Mouse (Mus musculus) kidney, postnatal 0 days (tissue): ENCODE measurements around the gene Gm43638. TPM values are rescaled to one million over a fixed set of nuclear protein-coding genes. Genes with fewer than 3 reads are reported as not detected.
"Not testable (repeated sequence)": the region's sequence is repeated elsewhere in the genome, so short reads cannot be mapped to it uniquely, and the experiment has no call there.

Source experiments
- ATAC-seq: fragments of 200-750 bp; cut with Nextera tagmentation; replicated peaks from 2 replicates; pipeline ENCODE4 v1.8.0; 2017; ENCODE audit warnings: low read depth, moderate number of reproducible peaks, moderate TSS enrichment, moderate library complexity; ENCODE audit not compliant: low FRiP score
- DNase-seq: peaks from one replicate; pipeline ENCODE4 v3.0.0-alpha.2; 2016; ENCODE audit warnings: low spot score
- H3K27ac ChIP-seq: fragments of 300-500 bp; sonication (generic); 2 replicates; pipeline ENCODE4 v1.5.1; 2014; ENCODE audit warnings: mild to moderate bottlenecking
- H3K27me3 ChIP-seq: fragments of 300-500 bp; sonication (generic); 2 replicates; pipeline ENCODE4 v1.6.1; 2014; ENCODE audit warnings: low read length, mixed read lengths; ENCODE audit not compliant: insufficient read depth
- H3K36me3 ChIP-seq: fragments of 300-500 bp; sonication (generic); 2 replicates; pipeline ENCODE4 v1.6.1; 2014; ENCODE audit warnings: low read length, mixed read lengths; ENCODE audit not compliant: insufficient read depth
- H3K4me1 ChIP-seq: fragments of 300-500 bp; sonication (generic); replicated peaks from 2 replicates; pipeline ENCODE4 v1.6.1; 2014; ENCODE audit warnings: antibody characterized with exemption, low read length, mixed read lengths; ENCODE audit not compliant: insufficient read depth
- H3K4me2 ChIP-seq: fragments of 300-500 bp; sonication (generic); 2 replicates; pipeline ENCODE4 v1.6.1; 2014; ENCODE audit warnings: mild to moderate bottlenecking, low read length, moderate library complexity, mixed read lengths
- H3K4me3 ChIP-seq: fragments of 300-500 bp; sonication (generic); replicated peaks from 2 replicates; pipeline ENCODE4 v1.5.1; 2014; ENCODE audit warnings: low read depth, low read length
- H3K9ac ChIP-seq: fragments of 300-500 bp; sonication (generic); 2 replicates; pipeline ENCODE4 v1.6.1; 2014; ENCODE audit warnings: low read depth, low read length
- H3K9me3 ChIP-seq: fragments of 300-500 bp; sonication (generic); replicated peaks from 2 replicates; pipeline ENCODE4 v1.6.1; 2016; ENCODE audit warnings: low read length, inconsistent platforms, mixed read lengths
- CTCF ChIP-seq: IDR thresholded peaks from 2 replicates; pipeline ENCODE4 v1.5.1; 2016; ENCODE audit warnings: antibody characterized with exemption, low read depth, mild to moderate bottlenecking, moderate library complexity
- WGBS: fragments of 180-500 bp; shearing (Covaris S2); extraction: QIAGEN DNeasy Blood & Tissue Kit; methylation state at CpG from one replicate; pipeline ENCODE4 v1.1.7; 2014; 5-methylcytosine and 5-hydroxymethylcytosine counted together
- polyA plus RNA-seq: library from polyadenylated mRNA; unstranded; fragments of >200 nt; fragmentation: Nextera tagmentation; extraction: Ambion mirVana; gene quantifications from 2 replicates; pipeline ENCODE4 v1.2.1, GENCODE M21; 2015

Gm43638 gene
- polyA plus RNA-seq, 1 experiment from 2014 or later, result not detected

GRCm38 (mm10) chr5:87455519-87455918, 31.1 kb downstream of the Gm43638 start:
- H3K4me2 ChIP-seq, result no peak overlapping the region
- H3K27me3 ChIP-seq, result no peaks in the 10 kb centered on the region
- ATAC-seq (no peak), DNase-seq (no peak)
- H3K9me3 ChIP-seq, result no peaks in the 10 kb centered on the region
- no peak overlapping the region for H3K9ac ChIP-seq
- TF ChIP-seq CTCF, result no peak
- H3K36me3 ChIP-seq, result no peaks in the 10 kb centered on the region
- no peaks in the 10 kb centered on the region for H3K4me1 ChIP-seq
- no peak overlapping the region for H3K4me3 ChIP-seq
- H3K27ac ChIP-seq, result no peak overlapping the region

- H3K4me2 ChIP-seq, DNase-seq, H3K27me3 ChIP-seq, H3K9me3 ChIP-seq, H3K4me1 ChIP-seq, H3K9ac ChIP-seq, ATAC-seq, H3K36me3 ChIP-seq, H3K27ac ChIP-seq, H3K4me3 ChIP-seq: not testable (repeated sequence)
- 78% methylated on average over 3 of the region's 5 CpGs for WGBS
Measured at GRCm38 (mm10) chr5:87452514-87452913, 34.1 kb downstream of the Gm43638 start.

- no peaks in the 10 kb centered on the region for H3K27me3 ChIP-seq
- DNase-seq (peak; percentile 49), ATAC-seq (0 out of 2 replicates have a peak, but pooled peaks have one; percentile 29)
- H3K4me1 ChIP-seq, result no peaks in the 10 kb centered on the region
- H3K9me3 ChIP-seq, result no peaks in the 10 kb centered on the region
- H3K36me3 ChIP-seq, result no peaks in the 10 kb centered on the region
- 44% methylated on average over 3 of the region's 3 CpGs for WGBS
- no peak overlapping the region for H3K4me3 ChIP-seq
- no peak overlapping the region for H3K9ac ChIP-seq
- no peak overlapping the region for H3K27ac ChIP-seq
- H3K4me2 ChIP-seq, result no peak overlapping the region
- peak; percentile 75 for TF ChIP-seq CTCF
Measured at GRCm38 (mm10) chr5:87436264-87436663, 50.3 kb downstream of the Gm43638 start.

GRCm38 (mm10) chr5:87425676-87426075, 60.9 kb downstream of the Gm43638 start:
- 82% methylated on average over 3 of the region's 3 CpGs for WGBS
- Histone ChIP-seq H3K9me3 (no peaks in the 10 kb centered on the region), H3K4me1 (no peaks in the 10 kb centered on the region), H3K9ac (no peak overlapping the region), H3K4me3 (no peak overlapping the region), H3K4me2 (no peak overlapping the region), H3K27me3 (no peaks in the 10 kb centered on the region), H3K27ac (no peak overlapping the region), H3K36me3 (no peaks in the 10 kb centered on the region)
- no peak for DNase-seq
- no peak for TF ChIP-seq CTCF
- no peak for ATAC-seq

- not testable (repeated sequence) for H3K27ac ChIP-seq, H3K9ac ChIP-seq, H3K4me2 ChIP-seq, H3K36me3 ChIP-seq, H3K4me3 ChIP-seq, DNase-seq, H3K27me3 ChIP-seq, ATAC-seq, H3K4me1 ChIP-seq, H3K9me3 ChIP-seq
- 89% methylated on average over 1 of the region's 2 CpGs for WGBS
Measured at GRCm38 (mm10) chr5:87424041-87424440, 62.6 kb downstream of the Gm43638 start, which contains the start of gene Ugt2b38. TSS of gene Ugt2b38 (minus strand) at chr5:87424203.

Other genes with a start within 250 kb of the Gm43638 start
- gene Ugt2b37, start 232.0 kb downstream of the Gm43638 start, polyA plus RNA-seq, result 37.6 and 40.7 TPM in 2 replicates
- 0.13 and 0.18 TPM in 2 replicates for gene Ugt2a3, start 149.6 kb downstream of the Gm43638 start, polyA plus RNA-seq
- gene Ugt2b38, start 62.6 kb downstream of the Gm43638 start, polyA plus RNA-seq, result 4.3 and 4.5 TPM in 2 replicates
- gene Ugt2a2, start 4.5 kb downstream of the Gm43638 start, polyA plus RNA-seq, result not detected in 2 replicates
- gene Ugt2a1, start 4.1 kb upstream of the Gm43638 start, polyA plus RNA-seq, result not detected in 2 replicates
- 6.8 and 8.0 TPM in 2 replicates for gene Sult1b1, start 51.4 kb upstream of the Gm43638 start, polyA plus RNA-seq
- gene Sult1d1, start 82.2 kb upstream of the Gm43638 start, polyA plus RNA-seq, result 192 and 215 TPM in 2 replicates
- gene Sult1e1, start 104.8 kb upstream of the Gm43638 start, polyA plus RNA-seq, result 0.65 and 0.78 TPM in 2 replicates
- not detected in 2 replicates for gene Csn1s1, start 179.4 kb upstream of the Gm43638 start, polyA plus RNA-seq
- gene Csn2, start 212.8 kb upstream of the Gm43638 start, polyA plus RNA-seq, result not detected in 2 replicates